Mouse (Mus musculus) midbrain, embryonic 12.5 days (tissue): ENCODE results near the gene Pck1. TPM values are rescaled to one million over a fixed set of nuclear protein-coding genes. Genes with fewer than 3 reads are reported as not detected.

Experiments used
- ATAC-seq: fragments of 200-750 bp; cut with Nextera tagmentation; 2 replicates; pipeline ENCODE4 v1.8.0; 2017; ENCODE audit warnings: low read depth, moderate TSS enrichment, moderate library complexity; ENCODE audit not compliant: low FRiP score
- H3K27ac ChIP-seq: fragments of 300-500 bp; sonication (generic); replicated peaks from 2 replicates; pipeline ENCODE4 v1.5.1; 2016; ENCODE audit warnings: mild to moderate bottlenecking
- H3K27me3 ChIP-seq: fragments of 300-500 bp; sonication (generic); 2 replicates; pipeline ENCODE4 v1.6.1; 2016; ENCODE audit warnings: mild to moderate bottlenecking
- H3K36me3 ChIP-seq: fragments of 300-500 bp; sonication (generic); 2 replicates; pipeline ENCODE4 v1.6.1; 2016
- H3K4me1 ChIP-seq: fragments of 300-500 bp; sonication (generic); 2 replicates; pipeline ENCODE4 v1.6.1; 2016
- H3K4me2 ChIP-seq: fragments of 300-500 bp; sonication (generic); replicated peaks from 2 replicates; pipeline ENCODE4 v1.6.1; 2016; ENCODE audit warnings: mild to moderate bottlenecking, moderate library complexity
- H3K4me3 ChIP-seq: fragments of 300-500 bp; sonication (generic); 2 replicates; pipeline ENCODE4 v1.5.1; 2016; ENCODE audit warnings: mild to moderate bottlenecking
- H3K9ac ChIP-seq: fragments of 300-500 bp; sonication (generic); replicated peaks from 2 replicates; pipeline ENCODE4 v1.6.1; 2016; ENCODE audit warnings: mild to moderate bottlenecking, moderate library complexity
- H3K9me3 ChIP-seq: fragments of 300-500 bp; sonication (generic); 2 replicates; pipeline ENCODE4 v1.6.1; 2016; ENCODE audit warnings: mild to moderate bottlenecking
- WGBS: fragments of 180-500 bp; shearing (Covaris S2); methylation state at CpG from one replicate; pipeline ENCODE4 v1.1.7; 2016; 5-methylcytosine and 5-hydroxymethylcytosine counted together
- polyA plus RNA-seq: library from polyadenylated mRNA; unstranded; fragments of >200 nt; fragmentation: Nextera tagmentation; extraction: Ambion mirVana; gene quantifications from 2 replicates; pipeline ENCODE4 v1.2.1, GENCODE M21; 2016

Gene Pck1
- polyA plus RNA-seq, 1 experiment from 2014 or later: not detected

GRCm38 (mm10) chr2:173186047-173186943 lies 33.4 kb downstream of the Pck1 start:
- WGBS: 33% methylated on average over 26 of the region's 26 CpGs
- peaks cover 36% of the 10 kb centered on the region for H3K27me3 ChIP-seq
- peaks cover 3% of the 10 kb centered on the region; the same call in 1 of the 2 replicates for H3K4me1 ChIP-seq
- H3K9ac ChIP-seq: no peak overlapping the region
- no peaks in the 10 kb centered on the region for H3K36me3 ChIP-seq
- no peak overlapping the region for H3K4me2 ChIP-seq
- no peak overlapping the region for H3K27ac ChIP-seq
- H3K4me3 ChIP-seq: no peak overlapping the region
- no peaks in the 10 kb centered on the region for H3K9me3 ChIP-seq
- peak; percentile 73 for ATAC-seq

- Histone ChIP-seq H3K4me1 (peaks cover 3% of the 10 kb centered on the region; the same call in 1 of the 2 replicates), H3K36me3 (no peaks in the 10 kb centered on the region), H3K4me3 (no peak overlapping the region), H3K27ac (no peak overlapping the region), H3K9ac (no peak overlapping the region), H3K4me2 (no peak overlapping the region), H3K27me3 (peaks cover 35% of the 10 kb centered on the region), H3K9me3 (no peaks in the 10 kb centered on the region)
- WGBS: 48% methylated on average over 8 of the region's 8 CpGs
- no peak for ATAC-seq
These were observed 34.5 kb downstream of the Pck1 start for GRCm38 (mm10) chr2:173187182-173187855.

- ATAC-seq: no peak
- H3K27ac ChIP-seq: no peak overlapping the region
- no peaks in the 10 kb centered on the region for H3K36me3 ChIP-seq
- H3K9ac ChIP-seq: no peak overlapping the region
- H3K4me3 ChIP-seq: no peak overlapping the region
- no peaks in the 10 kb centered on the region for H3K4me1 ChIP-seq
- WGBS: 82% methylated on average over 4 of the region's 4 CpGs
- no peaks in the 10 kb centered on the region for H3K9me3 ChIP-seq
- H3K27me3 ChIP-seq: no peaks in the 10 kb centered on the region
- no peak overlapping the region for H3K4me2 ChIP-seq
These were observed 41.9 kb downstream of the Pck1 start for GRCm38 (mm10) chr2:173194796-173195195.

- no peaks in the 10 kb centered on the region for H3K9me3 ChIP-seq
- no peaks in the 10 kb centered on the region for H3K4me1 ChIP-seq
- 86% methylated on average over 19 of the region's 19 CpGs for WGBS
- H3K27me3 ChIP-seq: no peaks in the 10 kb centered on the region
- H3K36me3 ChIP-seq: no peaks in the 10 kb centered on the region
- H3K27ac ChIP-seq: no peak overlapping the region
- H3K9ac ChIP-seq: no peak overlapping the region
- H3K4me2 ChIP-seq: no peak overlapping the region
- ATAC-seq: no peak
- no peak overlapping the region for H3K4me3 ChIP-seq
These were observed 50.3 kb downstream of the Pck1 start for GRCm38 (mm10) chr2:173202924-173203689.

GRCm38 (mm10) chr2:173203726-173204125 lies 50.9 kb downstream of the Pck1 start:
- 94% methylated on average over 3 of the region's 3 CpGs for WGBS
- ATAC-seq: no peak
- H3K4me3 ChIP-seq: no peak overlapping the region

GRCm38 (mm10) chr2:173204671-173205070 lies 51.8 kb downstream of the Pck1 start:
- Histone ChIP-seq H3K27me3 (no peaks in the 10 kb centered on the region), H3K4me1 (no peaks in the 10 kb centered on the region), H3K4me3 (no peak overlapping the region), H3K27ac (no peak overlapping the region), H3K9me3 (no peaks in the 10 kb centered on the region), H3K4me2 (no peak overlapping the region), H3K36me3 (no peaks in the 10 kb centered on the region), H3K9ac (no peak overlapping the region)
- whole genome bisulfite sequencing: 85% methylated on average over 4 of the region's 4 CpGs
- no peak for ATAC-seq

More at GRCm38 (mm10) chr2:173203726-173204125, 50.9 kb downstream of the Pck1 start:
- Histone ChIP-seq H3K27me3 (no peaks in the 10 kb centered on the region), H3K27ac (no peak overlapping the region), H3K9ac (no peak overlapping the region), H3K4me2 (no peak overlapping the region), H3K36me3 (no peaks in the 10 kb centered on the region), H3K4me1 (no peaks in the 10 kb centered on the region), H3K9me3 (no peaks in the 10 kb centered on the region)

GRCm38 (mm10) chr2:173205563-173206099 lies 52.8 kb downstream of the Pck1 start:
- ATAC-seq: no peak
- no peak overlapping the region for H3K9ac ChIP-seq
- H3K27ac ChIP-seq: no peak overlapping the region
- H3K4me2 ChIP-seq: no peak overlapping the region
- H3K4me3 ChIP-seq: no peak overlapping the region
- no peaks in the 10 kb centered on the region for H3K4me1 ChIP-seq
- H3K36me3 ChIP-seq: no peaks in the 10 kb centered on the region
- no peaks in the 10 kb centered on the region for H3K27me3 ChIP-seq
- WGBS: 90% methylated on average over 14 of the region's 14 CpGs
- H3K9me3 ChIP-seq: no peaks in the 10 kb centered on the region

- Histone ChIP-seq H3K36me3 (no peaks in the 10 kb centered on the region), H3K9ac (no peak overlapping the region), H3K4me1 (no peaks in the 10 kb centered on the region), H3K27me3 (no peaks in the 10 kb centered on the region), H3K4me3 (no peak overlapping the region), H3K9me3 (no peaks in the 10 kb centered on the region), H3K27ac (no peak overlapping the region), H3K4me2 (no peak overlapping the region)
- WGBS: 94% methylated on average over 3 of the region's 3 CpGs
- no peak for ATAC-seq
These were observed 54.2 kb downstream of the Pck1 start for GRCm38 (mm10) chr2:173207051-173207450.

Other genes with a start within 250 kb of the Pck1 start
- gene Bmp7, start 212.7 kb upstream of the Pck1 start, polyA plus RNA-seq: 16.8 and 17.5 TPM in 2 replicates
- gene Spo11, start 175.3 kb upstream of the Pck1 start, polyA plus RNA-seq: 0.59 and 0.82 TPM in 2 replicates
- gene Rae1, start 152.9 kb upstream of the Pck1 start, polyA plus RNA-seq: 122 and 126 TPM in 2 replicates
- 58.0 and 61.4 TPM in 2 replicates for gene Rbm38, start 132.6 kb upstream of the Pck1 start, polyA plus RNA-seq
- gene Ctcfl, start 33.5 kb upstream of the Pck1 start, polyA plus RNA-seq: 0.07 TPM in 1 of 2 replicates, not detected in the other
- 0.63 and 0.80 TPM in 2 replicates for gene Zbp1, start 65.9 kb downstream of the Pck1 start, polyA plus RNA-seq
- gene Pmepa1, start 123.5 kb downstream of the Pck1 start, polyA plus RNA-seq: 4.6 and 4.8 TPM in 2 replicates